Mouse (Mus musculus): ENCODE results near the gene Rpsa. TPM values are rescaled to one million over a fixed set of nuclear protein-coding genes. Genes with fewer than 3 reads are reported as not detected.

The Rpsa gene
- total RNA-seq, 2 experiments from 2014 or later, result 538 to 567 TPM

- DNase-seq, result peak; percentile 29 to 80
Observed at GRCm38 (mm10) chr9:120171295-120171694, 43.8 kb downstream of the Rpsa start.

- no peak for DNase-seq
Observed at GRCm38 (mm10) chr9:120174436-120175137, 47.1 kb downstream of the Rpsa start.

- no peak for DNase-seq
Observed at GRCm38 (mm10) chr9:120178813-120179212, 51.3 kb downstream of the Rpsa start.

Other genes starting within 250 kb of the Rpsa start
- gene Wdr48, start 232.8 kb upstream of the Rpsa start, total RNA-seq (2021), result 10 to 100 TPM; 20.8 to 30.4 TPM
- gene Gorasp1, start 190.1 kb upstream of the Rpsa start, total RNA-seq (2021), result 10 to 100 TPM; 31.8 to 35.8 TPM
- under 1 TPM in 1 of 2 experiments, not detected in 1; 0.21 TPM for gene Ttc21a, start 190.1 kb upstream of the Rpsa start, total RNA-seq (2021)
- 10 to 100 TPM; 16.7 to 20.7 TPM for gene Csrnp1, start 143.0 kb upstream of the Rpsa start, total RNA-seq (2021)
- 100 to 1,000 TPM; 145 to 150 TPM for gene Xirp1, start 104.1 kb upstream of the Rpsa start, total RNA-seq (2021)
- gene Cx3cr1, start 57.8 kb upstream of the Rpsa start, total RNA-seq (2021), result under 1 TPM; 0.80 to 0.92 TPM
- not detected for gene Ccr8, start 35.6 kb upstream of the Rpsa start, total RNA-seq (2021)
- gene Slc25a38, start 17.3 kb upstream of the Rpsa start, total RNA-seq (2021), result 10 to 100 TPM; 21.6 to 23.5 TPM
- gene Mobp, start 22.0 kb downstream of the Rpsa start, total RNA-seq (2021), result not detected
- 1 to 10 TPM; 6.8 to 9.5 TPM for gene Myrip, start 173.8 kb downstream of the Rpsa start, total RNA-seq (2021)

All from heart, adult 18-20 months (tissue).